Mouse (Mus musculus) G1E (cell line): ENCODE measurements around the gene Nlrp4c.

Experiments
- CTCF ChIP-seq: IDR thresholded peaks from 2 replicates; pipeline ENCODE4 v1.5.1; 2012; ENCODE audit warnings: low read depth, low read length, inconsistent platforms, mixed read lengths
- TAL1 ChIP-seq: conservative IDR thresholded peaks from 2 replicates; pipeline ENCODE4 v1.6.1; 2012; ENCODE audit warnings: low read depth, low read length, inconsistent platforms, mixed read lengths

DNA sequence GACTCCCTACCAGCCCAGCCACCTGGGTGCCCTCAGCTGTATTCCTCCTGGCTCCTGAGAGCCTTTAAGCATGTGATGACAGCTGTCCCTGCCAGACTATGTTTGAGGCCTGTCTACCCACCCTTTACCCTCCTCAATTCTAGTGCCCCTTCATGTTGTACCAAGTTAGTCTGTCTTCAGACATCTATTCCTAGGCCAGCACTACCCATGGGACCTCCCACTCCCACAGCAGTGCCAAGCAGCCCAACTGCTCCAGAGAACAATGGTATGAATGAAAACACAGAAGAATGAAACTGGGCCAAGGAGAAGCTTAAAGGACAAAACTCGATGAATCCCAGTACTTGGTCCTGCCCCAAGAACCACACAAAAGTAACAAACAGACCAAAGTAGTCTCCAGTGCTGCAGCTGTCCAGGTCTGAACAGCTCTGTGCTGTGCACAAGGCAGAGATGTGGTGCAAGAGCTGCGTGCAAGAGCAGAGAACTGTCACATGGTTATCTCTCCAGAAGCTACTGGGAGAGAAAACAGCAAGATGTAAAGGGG lies 99.1 kb downstream of the Nlrp4c start:
- no peak for TF ChIP-seq TAL1
- no peak for TF ChIP-seq CTCF
